Mouse (Mus musculus) small intestine, adult 2 months (tissue): ENCODE results near the gene B3gat1.

Experiments used
- CTCF ChIP-seq: fragments of 200-500 bp; IDR thresholded peaks from 2 replicates; pipeline ENCODE4 v1.5.1; 2012; ENCODE audit warnings: low read depth, mild to moderate bottlenecking, control low read depth, inconsistent platforms, low read length, moderate library complexity, mixed read lengths; ENCODE audit not compliant: insufficient replicate concordance, insufficient read length; ENCODE audit errors: extremely low read depth
- POLR2A ChIP-seq: fragments of 200-500 bp; IDR thresholded peaks from 2 replicates; pipeline ENCODE4 v1.6.1; 2012; ENCODE audit warnings: low read depth, mild to moderate bottlenecking, control low read depth, inconsistent platforms, low read length, moderate library complexity

GRCm38 (mm10) chr9:26800357-26800756 is 66.8 kb downstream of the B3gat1 start:
- TF ChIP-seq CTCF (no peak), POLR2A (no peak)
